Comparison of ENCODE assay signal across 11 mouse cellular contexts in the genomic region with DNA sequence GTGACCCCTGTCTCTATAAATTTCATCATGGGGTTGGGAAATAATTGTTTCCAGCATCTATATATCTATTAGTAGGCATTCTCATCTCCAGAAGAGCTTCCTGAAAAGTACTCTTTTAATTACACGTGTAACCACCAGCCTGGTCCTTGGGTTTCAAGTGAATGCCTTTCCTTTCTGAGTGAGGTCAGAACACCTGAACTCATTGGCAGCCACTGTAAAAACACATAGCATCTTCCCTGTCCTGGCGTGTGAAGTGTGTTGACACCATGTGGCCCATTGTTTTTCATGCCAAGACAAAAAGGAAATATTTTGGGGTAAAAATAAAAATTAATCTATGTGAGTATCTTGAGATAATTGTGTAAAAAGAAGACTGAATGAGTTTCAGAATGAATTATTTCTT.
DNase-seq lines count a peak whose midpoint lies in the region; ATAC-seq lines count a peak whose summit lies in the region.
"Had no signal": no experiment of that assay in that cellular context is flagged by ENCODE, and none has a peak within 500 bp of the region (broad histone marks: within the 10 kb centered on the region; RNA-seq: fewer than 3 reads in every experiment).

No protein-coding gene starts in this region.

- no peak for DNase-seq in heart, postnatal 14 days
- DNase-seq in limb, embryonic 11.5 days (ENCODE audit: low spot score): no peak
- DNase-seq in layer of hippocampus, adult 9-10 months (ENCODE audit: low spot score): no peak
- no peak for DNase-seq in layer of hippocampus, adult 11-12 months (ENCODE audit: low spot score)

- H3K9ac ChIP-seq in heart, embryonic 16.5 days (ENCODE audit: low read length): no peak overlapping the region
- no peak overlapping the region for H3K9ac ChIP-seq in forebrain, embryonic 13.5 days
- no peak overlapping the region for H3K9ac ChIP-seq in limb, embryonic 11.5 days (ENCODE audit: low read length)
- H3K9ac ChIP-seq in neural tube, embryonic 14.5 days (replicated peaks; ENCODE audit: low read depth, low read length): no peak overlapping the region
- H3K9ac ChIP-seq: liver, embryonic 15.5 days had no signal

- no peaks in the 10 kb centered on the region for H3K27me3 ChIP-seq in heart, embryonic 16.5 days (ENCODE audit: control insufficient read depth, insufficient read depth, low read length)
- no peaks in the 10 kb centered on the region for H3K27me3 ChIP-seq in forebrain, embryonic 13.5 days
- H3K27me3 ChIP-seq in limb, embryonic 11.5 days (ENCODE audit: control insufficient read depth, insufficient read depth, low read length): no peaks in the 10 kb centered on the region
- no peaks in the 10 kb centered on the region for H3K27me3 ChIP-seq in neural tube, embryonic 14.5 days (ENCODE audit: control insufficient read depth, insufficient read depth, low read length)
- H3K27me3 ChIP-seq: liver, embryonic 15.5 days; megakaryocyte, embryonic 14.5 days; Patski had no signal

- H3K4me1 ChIP-seq in heart, embryonic 16.5 days (ENCODE audit: control insufficient read depth, insufficient read depth, low read length): peaks cover 25% of the 10 kb centered on the region
- peaks cover 51% of the 10 kb centered on the region for H3K4me1 ChIP-seq in forebrain, embryonic 13.5 days
- no peaks in the 10 kb centered on the region; the same call in 1 of the 2 replicates for H3K4me1 ChIP-seq in limb, embryonic 11.5 days (ENCODE audit: control insufficient read depth, insufficient read depth, low read length)
- H3K4me1 ChIP-seq in neural tube, embryonic 14.5 days (ENCODE audit: control insufficient read depth, insufficient read depth, low read length): peaks cover 18% of the 10 kb centered on the region
- H3K4me1 ChIP-seq: liver, embryonic 15.5 days; megakaryocyte, embryonic 14.5 days had no signal

- H3K9me3 ChIP-seq in heart, embryonic 16.5 days (replicated peaks; ENCODE audit: control insufficient read depth, low read length): 0 out of 2 replicates have a peak, but pooled peaks cover 3% of the 10 kb centered on the region
- no peaks in the 10 kb centered on the region for H3K9me3 ChIP-seq in forebrain, embryonic 13.5 days (replicated peaks)
- H3K9me3 ChIP-seq in limb, embryonic 11.5 days (ENCODE audit: control insufficient read depth, low read length): no peaks in the 10 kb centered on the region
- no peaks in the 10 kb centered on the region for H3K9me3 ChIP-seq in neural tube, embryonic 14.5 days (ENCODE audit: control insufficient read depth, low read length)
- H3K9me3 ChIP-seq: liver, embryonic 15.5 days; megakaryocyte, embryonic 14.5 days had no signal

- 57% methylated on average over 2 of the region's 2 CpGs for WGBS in heart, embryonic 16.5 days
- 14% methylated on average over 2 of the region's 2 CpGs for WGBS in forebrain, embryonic 13.5 days
- 74% methylated on average over 2 of the region's 2 CpGs for WGBS in limb, embryonic 11.5 days
- WGBS in neural tube, embryonic 14.5 days: 15% methylated on average over 2 of the region's 2 CpGs

- no peak overlapping the region for H3K4me3 ChIP-seq in heart, embryonic 16.5 days (ENCODE audit: low read length)
- no peak overlapping the region for H3K4me3 ChIP-seq in forebrain, embryonic 13.5 days
- no peak overlapping the region for H3K4me3 ChIP-seq in limb, embryonic 11.5 days (ENCODE audit: low read depth, low read length)
- H3K4me3 ChIP-seq in neural tube, embryonic 14.5 days (ENCODE audit: low read depth, low read length): no peak overlapping the region
- H3K4me3 ChIP-seq: liver, embryonic 15.5 days; megakaryocyte, embryonic 14.5 days had no signal

- no peaks in the 10 kb centered on the region for H3K36me3 ChIP-seq in heart, embryonic 16.5 days (ENCODE audit: control insufficient read depth, insufficient read depth)
- no peaks in the 10 kb centered on the region for H3K36me3 ChIP-seq in forebrain, embryonic 13.5 days (ENCODE audit: poor library complexity, severe bottlenecking)
- H3K36me3 ChIP-seq in limb, embryonic 11.5 days (ENCODE audit: control insufficient read depth, insufficient read depth, low read length): no peaks in the 10 kb centered on the region
- no peaks in the 10 kb centered on the region for H3K36me3 ChIP-seq in neural tube, embryonic 14.5 days (ENCODE audit: control insufficient read depth, insufficient read depth, low read length)

- H3K4me2 ChIP-seq in heart, embryonic 16.5 days (ENCODE audit: low read depth, low read length): no peak overlapping the region
- H3K4me2 ChIP-seq in forebrain, embryonic 13.5 days: peak overlapping the region; percentile 18
- no peak overlapping the region for H3K4me2 ChIP-seq in limb, embryonic 11.5 days (ENCODE audit: low read depth, severe bottlenecking)
- no peak overlapping the region for H3K4me2 ChIP-seq in neural tube, embryonic 14.5 days (ENCODE audit: low read depth, low read length)
- H3K4me2 ChIP-seq: liver, embryonic 15.5 days had no signal

- no peak for ATAC-seq in heart, embryonic 16.5 days (replicated peaks; ENCODE audit: extremely low read depth, insufficient read depth, low FRiP score)
- ATAC-seq in forebrain, embryonic 13.5 days: peak; percentile 39; the same call in 1 of the 2 replicates
- ATAC-seq in limb, embryonic 11.5 days (ENCODE audit: insufficient number of reproducible peaks, low FRiP score, low TSS enrichment, low read depth): no peak
- no peak for ATAC-seq in neural tube, embryonic 14.5 days (ENCODE audit: low read depth)
- no peak for ATAC-seq in megakaryocyte, adult 5-6 weeks (ENCODE audit: poor library complexity, severe bottlenecking)
- ATAC-seq: Patski had no signal

- intact Hi-C loops in heart, postnatal 14 days (cut with DNase I): no loop called here

- H3K27ac ChIP-seq in heart, embryonic 16.5 days (ENCODE audit: low read length): peak overlapping the region; percentile 65
- peak overlapping the region; percentile 92 for H3K27ac ChIP-seq in forebrain, embryonic 13.5 days
- 0 out of 2 replicates have a peak overlapping the region, but pooled peaks have one; percentile 4 for H3K27ac ChIP-seq in limb, embryonic 11.5 days (replicated peaks; ENCODE audit: low read depth, low read length)
- peak overlapping the region; percentile 61; the same call in 1 of the 2 replicates for H3K27ac ChIP-seq in neural tube, embryonic 14.5 days (ENCODE audit: low read depth, low read length)
- H3K27ac ChIP-seq: liver, embryonic 15.5 days had no signal

Comparison
In these comparisons a context has a peak if more than half of its experiments do, and no peak if none do; other contexts are left out.
1. H3K27ac ChIP-seq: peak in every context shown above with its lines; median percentile 92 in forebrain, embryonic 13.5 days; 65 in heart, embryonic 16.5 days; 61 in neural tube, embryonic 14.5 days; 4 in limb, embryonic 11.5 days.